Mouse (Mus musculus) duodenum, adult 2 months (tissue): ENCODE measurements around the gene Scaf11. TPM values are rescaled to one million over a fixed set of nuclear protein-coding genes. Genes with fewer than 3 reads are reported as not detected.

Source experiments
- polyA plus RNA-seq: library from polyadenylated mRNA; depleted of rRNA; stranded (reverse); fragments of >200 nt; gene quantifications from 2 replicates; pipeline ENCODE4 v1.2.3, GENCODE M21; 2012; ENCODE audit warnings: low replicate concordance; rRNA removed

Gene Scaf11
- 10.2 and 11.4 TPM in 2 replicates for polyA plus RNA-seq

DNA sequence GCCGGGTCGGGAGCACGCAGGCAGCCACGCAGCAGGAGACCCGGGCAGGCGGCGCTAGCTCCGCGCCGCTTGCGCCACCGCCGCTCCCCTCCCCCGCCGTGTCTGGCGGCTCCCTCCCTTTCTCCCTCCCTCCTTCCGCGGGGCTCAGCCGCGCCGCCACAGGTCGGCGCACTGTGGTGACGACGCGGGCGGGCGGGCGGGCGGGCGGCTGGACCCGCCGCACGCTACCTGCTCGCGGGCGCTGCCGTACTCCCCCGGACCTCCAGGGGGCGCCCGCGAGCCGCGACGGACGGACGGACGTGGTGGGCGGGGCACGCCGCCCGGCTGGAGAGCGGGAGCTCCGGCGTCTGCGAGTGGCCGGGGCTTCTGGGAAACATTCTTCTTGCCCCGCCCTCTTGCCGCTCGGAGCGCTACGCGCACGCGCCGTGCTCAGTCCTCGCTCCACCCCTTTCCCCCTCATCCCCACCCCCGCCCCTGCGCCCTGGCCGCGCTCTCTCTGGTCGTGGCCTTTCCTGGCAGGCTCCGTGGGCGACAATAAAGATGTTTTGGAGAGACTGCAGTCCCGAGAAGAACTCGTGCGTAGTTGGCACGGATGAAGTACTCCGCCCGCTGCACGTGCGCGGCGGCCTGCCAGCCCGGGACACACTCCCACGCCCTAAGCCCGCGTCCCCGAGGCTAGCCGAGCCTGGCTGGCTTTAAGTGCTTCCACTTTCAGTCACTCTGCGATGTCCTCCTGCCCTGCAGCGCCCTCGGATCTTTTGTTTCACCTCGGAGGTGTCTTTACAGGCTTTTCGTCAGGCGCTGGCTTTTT is at the start of gene Scaf11:
Gene Scaf11, minus strand, starts transcription at position 114 of the 811 bp plus-strand sequence.

Other genes with a start within 250 kb of the Scaf11 start
- gene Arid2, start 173.3 kb downstream of the Scaf11 start, polyA plus RNA-seq: 3.9 and 7.4 TPM in 2 replicates
- gene Slc38a1, start 182.1 kb upstream of the Scaf11 start, polyA plus RNA-seq: 5.3 and 20.2 TPM in 2 replicates
- 5.7 and 12.5 TPM in 2 replicates for gene Slc38a2, start 238.9 kb upstream of the Scaf11 start, polyA plus RNA-seq